Mouse (Mus musculus) olfactory bulb, adult 2 months (tissue): ENCODE measurements around the gene Tspan18.

Experiments used
- CTCF ChIP-seq: fragments of 200-500 bp; IDR thresholded peaks from 2 replicates; pipeline ENCODE4 v1.5.1; 2012; ENCODE audit warnings: low read depth, mild to moderate bottlenecking, low read length, moderate library complexity; ENCODE audit not compliant: insufficient read depth
- POLR2A ChIP-seq: fragments of 200-500 bp; IDR thresholded peaks from 2 replicates; pipeline ENCODE4 v1.6.1; 2012; ENCODE audit warnings: mild to moderate bottlenecking, low read depth, low read length, moderate library complexity; ENCODE audit not compliant: insufficient read depth

- TF ChIP-seq CTCF (no peak), POLR2A (no peak)
These were observed 140.5 kb downstream of the Tspan18 start for GRCm38 (mm10) chr2:93193806-93194205.
